Mouse (Mus musculus): ENCODE results near the gene Mpl.

Mpl gene

GRCm38 (mm10) chr4:118457345-118457975 lies at the start of gene Mpl:
Gene Mpl (minus strand): TSS chr4:118457513.
- DNase-seq: no peak

GRCm38 (mm10) chr4:118505551-118505950 lies 48.2 kb upstream of the Mpl start:
- no peak for DNase-seq

- DNase-seq: no peak
Observed at GRCm38 (mm10) chr4:118500792-118501191, 43.5 kb upstream of the Mpl start.

DNA sequence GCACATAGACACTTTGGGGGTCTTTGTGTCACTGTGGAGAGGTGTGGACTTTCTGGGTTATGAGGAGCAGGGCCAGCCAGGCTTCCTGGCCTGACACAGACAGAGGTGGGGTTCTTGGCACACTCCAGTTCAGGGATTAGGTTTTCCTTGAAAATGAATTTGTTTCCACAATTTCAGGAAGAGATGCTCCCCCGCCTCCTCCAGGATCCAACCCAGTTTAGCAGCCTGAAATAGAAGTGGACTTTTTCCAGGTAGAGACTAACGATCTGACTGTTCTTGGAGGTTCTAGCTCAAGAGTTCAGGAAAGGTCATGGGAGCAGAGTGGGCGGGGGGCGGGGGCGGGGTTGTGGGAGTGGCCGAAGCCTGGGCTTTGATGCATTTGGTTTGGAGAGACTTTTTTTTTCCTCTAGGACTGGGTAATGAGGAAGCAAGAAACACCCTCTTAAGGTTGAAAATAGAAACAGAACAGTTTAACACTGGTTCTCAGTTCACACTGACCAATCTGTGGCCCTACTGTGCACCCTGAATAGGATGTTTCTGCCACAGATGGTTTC lies 42.9 kb upstream of the Mpl start:
- no peak for DNase-seq

- DNase-seq: no peak
Observed at GRCm38 (mm10) chr4:118490461-118490860, 33.1 kb upstream of the Mpl start.

- DNase-seq: no peak
Observed at GRCm38 (mm10) chr4:118489717-118490132, 32.4 kb upstream of the Mpl start, which contains the start of gene Tie1. Gene Tie1 (minus strand): TSS chr4:118490061.

DNA sequence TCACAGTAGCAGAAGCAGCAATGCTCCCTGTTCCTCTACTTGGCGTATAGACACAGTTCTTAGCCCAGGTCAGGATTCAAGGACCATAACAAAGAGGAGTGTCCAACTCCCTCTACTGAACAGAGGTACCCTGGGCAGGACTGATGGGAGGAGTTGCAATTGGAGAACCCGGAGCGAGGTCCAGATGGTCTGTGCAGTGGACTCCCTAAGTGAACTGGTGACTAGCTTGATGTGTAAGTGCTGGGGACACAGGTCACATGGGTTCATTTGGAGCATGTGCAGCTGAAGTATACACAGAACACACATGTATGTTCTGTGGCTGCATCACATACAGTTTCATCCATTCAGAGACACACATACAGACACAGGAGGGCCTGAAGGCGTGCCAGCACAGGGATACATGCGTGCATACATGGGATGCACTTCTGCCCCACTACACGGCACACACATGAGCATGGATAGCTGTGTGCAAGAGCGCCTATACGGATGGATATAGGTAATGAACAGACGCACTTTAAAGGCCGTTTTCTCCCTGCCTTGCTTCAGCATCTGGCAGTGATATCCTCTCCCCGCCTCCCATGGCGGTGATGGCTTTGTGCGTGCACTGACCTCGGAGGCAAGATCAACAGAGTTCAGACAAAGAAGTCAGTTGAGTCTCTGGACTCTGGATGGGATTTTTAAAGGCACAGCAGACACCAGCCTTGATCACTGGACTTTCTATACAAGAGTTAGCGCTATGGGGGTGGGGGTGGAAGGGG lies 19.6 kb upstream of the Mpl start:
- no peak for DNase-seq

- DNase-seq: no peak
Observed at GRCm38 (mm10) chr4:118472687-118473086, 15.4 kb upstream of the Mpl start.

DNA sequence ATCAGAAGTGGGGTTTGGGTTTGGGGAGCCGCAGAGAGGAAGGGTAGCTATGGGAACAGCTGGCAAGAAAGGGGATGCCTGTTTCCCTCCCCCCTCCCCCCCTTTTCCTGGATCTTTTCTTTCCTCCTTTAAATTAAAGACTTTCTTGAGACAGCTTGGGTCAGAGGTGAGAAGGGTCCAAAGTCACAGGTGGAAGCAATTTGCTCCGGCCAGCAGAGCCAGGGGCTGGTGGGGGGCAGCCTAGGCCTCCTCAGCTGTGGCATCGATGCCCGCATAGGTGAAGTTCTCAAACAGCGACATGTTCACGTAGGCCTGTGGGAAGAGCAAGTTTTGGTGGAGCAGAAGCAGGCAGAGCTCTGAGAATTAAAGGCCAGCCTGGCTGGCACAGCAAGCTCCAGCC lies 14.0 kb upstream of the Mpl start:
- DNase-seq: no peak

GRCm38 (mm10) chr4:118465697-118466163 lies 8.4 kb upstream of the Mpl start:
- DNase-seq: no peak

DNA sequence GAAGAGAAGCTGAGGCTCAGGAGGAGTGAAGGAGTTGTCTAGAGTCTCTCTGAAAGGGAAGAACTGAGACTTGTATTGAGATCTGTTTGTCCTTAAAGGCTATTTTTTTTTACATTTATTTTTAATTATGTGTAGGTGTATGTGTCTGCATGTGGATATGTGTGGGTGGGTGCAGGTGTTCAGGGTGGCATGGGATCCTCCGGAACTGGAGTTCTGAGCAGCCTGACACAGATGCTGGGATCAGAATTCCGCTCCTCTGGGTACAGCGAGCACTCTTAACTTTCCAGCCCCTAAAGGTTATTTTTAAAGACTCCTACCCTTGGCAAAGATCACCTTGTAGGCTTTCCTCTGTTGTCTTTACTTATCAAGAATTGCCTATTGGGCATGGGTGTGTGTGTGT lies 7.6 kb upstream of the Mpl start:
- no peak for DNase-seq

- DNase-seq: no peak
Observed at GRCm38 (mm10) chr4:118446415-118447153, 10.7 kb downstream of the Mpl start.

DNA sequence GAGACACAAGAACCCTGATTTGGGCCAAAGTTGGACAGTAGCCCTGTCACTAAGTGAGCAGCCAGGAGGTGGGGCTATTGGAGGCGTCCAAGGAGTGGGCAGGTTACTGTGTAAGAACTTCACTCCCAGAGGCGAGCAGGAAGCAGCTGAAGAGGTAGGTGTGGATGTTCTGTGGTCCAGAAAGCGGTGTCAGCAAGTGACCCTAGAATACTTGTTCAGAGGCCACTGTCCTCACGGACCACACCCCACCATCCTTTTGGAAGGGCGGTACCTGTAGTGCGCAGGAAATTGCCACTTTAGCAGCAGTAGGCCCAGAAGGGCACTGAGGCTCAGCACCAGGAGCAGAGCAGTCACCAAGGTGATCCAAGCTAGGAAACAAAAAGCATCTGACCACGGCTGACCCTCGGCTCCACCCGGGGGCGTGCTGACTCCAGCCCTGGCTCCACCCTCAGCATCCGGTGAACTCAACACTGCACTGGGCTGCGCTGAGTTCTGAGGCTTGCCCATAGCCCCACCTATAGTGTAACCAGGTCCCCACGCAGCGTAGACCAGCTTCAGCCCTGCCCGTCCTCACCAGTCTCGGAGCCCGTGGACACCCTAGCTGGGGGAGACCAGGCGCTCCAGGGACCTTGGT lies 11.4 kb downstream of the Mpl start:
- DNase-seq: peak; percentile 10

- DNase-seq: no peak
Observed at GRCm38 (mm10) chr4:118445088-118445487, 12.2 kb downstream of the Mpl start.

DNA sequence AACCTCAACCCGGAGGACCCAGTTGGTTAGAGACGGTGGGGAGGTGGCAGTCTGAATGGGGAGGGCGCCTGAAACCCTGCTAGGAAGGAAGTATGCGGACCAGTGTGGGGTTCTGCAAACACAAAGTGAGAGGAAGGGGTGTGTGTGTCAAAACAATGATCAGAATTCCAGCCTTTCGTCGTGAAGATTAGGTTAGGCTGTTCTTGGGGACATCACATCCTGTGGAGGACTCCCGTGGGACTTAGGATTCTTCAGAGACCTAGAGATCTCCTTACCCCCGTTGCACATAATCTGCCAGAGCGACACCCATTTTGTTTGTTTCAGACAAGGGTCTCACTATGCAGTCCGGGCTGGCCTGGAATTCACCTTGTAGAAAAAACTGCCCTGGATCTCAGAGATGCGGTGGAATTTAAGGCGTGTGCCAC lies 19.5 kb downstream of the Mpl start:
- no peak for DNase-seq

DNA sequence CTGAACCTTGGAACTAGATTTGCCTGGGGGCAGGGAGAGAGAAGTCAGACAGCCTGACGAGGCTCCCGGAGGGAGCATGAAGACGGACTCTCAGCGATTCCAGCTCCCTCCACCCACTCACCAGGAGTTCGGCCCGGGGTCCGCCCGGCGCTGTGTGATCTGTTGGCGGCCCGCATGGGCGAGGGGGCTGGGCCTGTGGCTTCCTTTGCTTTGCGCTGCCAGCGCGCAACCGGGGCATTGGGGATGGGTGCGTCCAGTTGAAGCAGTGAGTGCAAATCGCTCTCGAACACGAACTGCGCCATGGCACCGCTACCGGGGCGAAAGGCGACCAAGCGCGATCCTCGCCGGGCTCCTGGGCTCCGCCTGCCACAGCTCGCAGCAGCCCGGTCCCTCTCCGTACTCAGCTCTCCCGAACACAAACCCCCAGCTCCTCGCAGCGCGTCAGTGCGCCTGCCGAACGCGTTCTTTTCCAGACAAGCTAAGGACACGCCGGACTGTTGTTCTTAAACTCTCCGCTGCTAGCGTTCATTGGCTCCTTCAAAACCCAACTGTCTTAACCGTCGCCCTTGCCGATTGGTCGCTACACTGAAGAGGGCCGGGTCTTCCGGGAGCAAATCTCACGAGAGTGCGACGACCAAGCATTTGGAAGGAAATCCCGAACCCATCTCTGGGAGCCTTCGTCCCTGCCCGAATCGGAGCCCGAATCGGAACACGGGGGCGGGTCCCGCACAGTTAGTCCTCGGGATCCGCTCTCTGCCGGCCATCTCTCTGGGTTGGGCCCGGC lies 20.3 kb downstream of the Mpl start, which contains the start of gene Cdc20:
Cdc20 (minus strand) TSS at position 533 of the 784 bp plus-strand sequence.
- peak; percentile 85 for DNase-seq

GRCm38 (mm10) chr4:118432332-118432731 lies 25.0 kb downstream of the Mpl start:
- DNase-seq: no peak

DNA sequence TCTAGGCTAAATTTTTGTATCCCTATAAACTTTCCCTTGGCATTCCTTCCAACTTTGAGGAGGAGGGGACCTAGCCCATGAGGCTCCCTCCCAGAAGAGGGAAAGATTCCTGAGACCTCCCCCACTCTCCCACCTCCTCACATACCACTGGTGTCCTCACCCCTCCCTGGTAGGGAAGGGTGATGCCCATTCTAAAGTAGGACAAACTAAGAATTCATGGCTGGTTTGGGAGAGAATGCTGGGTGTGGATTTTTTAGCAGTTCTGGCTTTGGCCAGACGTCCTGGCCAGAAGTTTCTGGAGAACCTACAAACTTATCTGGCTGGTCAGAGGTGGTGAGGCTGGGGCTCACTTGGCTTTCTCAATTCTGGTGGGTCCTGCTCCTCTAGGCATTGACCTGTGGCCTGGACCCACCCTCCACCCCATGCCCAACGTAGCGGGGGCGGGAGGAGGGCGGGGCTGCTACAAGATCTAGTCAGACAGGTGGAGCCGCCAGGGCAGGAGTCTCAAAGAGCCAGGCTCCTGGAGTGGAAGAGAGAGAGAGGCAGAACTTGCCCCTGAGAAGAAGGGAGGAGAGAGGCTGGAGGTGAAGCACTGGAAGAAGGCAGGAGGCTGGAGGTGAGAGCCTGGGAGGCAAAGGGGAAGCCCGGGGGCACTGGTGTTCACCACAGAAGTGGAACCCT lies 28.0 kb downstream of the Mpl start:
- peak; percentile 27 for DNase-seq

- DNase-seq: no peak
Observed at GRCm38 (mm10) chr4:118428531-118429214, 28.6 kb downstream of the Mpl start.

- peak; percentile 81 for DNase-seq
Observed at GRCm38 (mm10) chr4:118427768-118428451, 29.4 kb downstream of the Mpl start, which contains the start of gene Elovl1. Gene Elovl1 (plus strand): TSS chr4:118428093.

Measured in cerebellum, adult 9-11 months (tissue).